Mouse (Mus musculus) CH12.LX (cell line): ENCODE data around the gene Cysrt1.

Experiments
- CHD1 ChIP-seq: IDR thresholded peaks from 2 replicates; pipeline ENCODE4 v1.6.1; 2012; ENCODE audit warnings: low read depth, low read length, improper control_type of control experiment, inconsistent platforms
- CHD2 ChIP-seq: IDR thresholded peaks from 2 replicates; pipeline ENCODE4 v1.6.1; 2011; ENCODE audit warnings: low read length, improper control_type of control experiment
- CTCF ChIP-seq, 2 experiments: IDR thresholded peaks in 1 of 2; conservative IDR thresholded peaks in 1 of 2; 2 replicates each; pipeline ENCODE4 v1.5.1; 2011 to 2012; ENCODE audit warnings: low read depth in 2 of 2, low read length in 2 of 2, improper control_type of control experiment in 1 of 2, inconsistent platforms in 1 of 2, mild to moderate bottlenecking in 1 of 2, moderate library complexity in 1 of 2
- KAT2A ChIP-seq: IDR thresholded peaks from 2 replicates; pipeline ENCODE4 v1.6.1; 2012; ENCODE audit warnings: low read length, improper control_type of control experiment, inconsistent platforms; ENCODE audit not compliant: insufficient replicate concordance
- MAZ ChIP-seq: IDR thresholded peaks from 2 replicates; pipeline ENCODE4 v1.6.1; 2012; ENCODE audit warnings: low read depth, mild to moderate bottlenecking, inconsistent platforms, low read length, improper control_type of control experiment, moderate library complexity
- POLR2A ChIP-seq: IDR thresholded peaks from 2 replicates; pipeline ENCODE4 v1.6.1; 2011; ENCODE audit warnings: low read depth, mild to moderate bottlenecking, improper control_type of control experiment, low read length
- TBP ChIP-seq: conservative IDR thresholded peaks from 2 replicates; pipeline ENCODE4 v1.6.1; 2011; ENCODE audit warnings: low read depth, low read length, improper control_type of control experiment

GRCm38 (mm10) chr2:25271827-25272511 is 29.7 kb upstream of the Cysrt1 start, which contains the start of the genes Ssna1 and Anapc2:
- peak; percentile 84 for TF ChIP-seq POLR2A
- peak in 1 of 2 experiments; percentile 58; a peak in 2 of 4 replicates for TF ChIP-seq CTCF (conservative IDR thresholded peaks at IDR 0.05 in 1 of 2, IDR thresholded peaks at IDR 0.05 in 1 of 2; ENCODE audit: low read depth in 2 of 2, low read length in 2 of 2)
- no peak; the same call in 1 of the 2 replicates for TF ChIP-seq TBP
- no peak for TF ChIP-seq CHD2
- no peak for TF ChIP-seq MAZ
- no peak for TF ChIP-seq CHD1
- peak; percentile 66; the same call in 1 of the 2 replicates for TF ChIP-seq KAT2A
